Mouse (Mus musculus): Measurements from ENCODE around the gene Igfbp4. TPM values are rescaled to one million over a fixed set of nuclear protein-coding genes. Genes with fewer than 3 reads are reported as not detected.

The Igfbp4 gene
- total RNA-seq, 1 experiment: 38.8 TPM

GRCm38 (mm10) chr11:99081566-99081965 is 40.5 kb downstream of the Igfbp4 start:
- Histone ChIP-seq H3K4me1 (ENCODE audit: control insufficient read depth in 2 of 2, insufficient read depth in 2 of 2, low read length in 2 of 2, poor library complexity in 1 of 2) (no peaks in the 10 kb centered on the region; a peak in 1 of 4 replicates), H3K9me3 (ENCODE audit: control insufficient read depth, insufficient read depth, low read depth, low read length) (no peaks in the 10 kb centered on the region), H3K9ac (ENCODE audit: insufficient read depth, low read depth, low read length, poor library complexity, severe bottlenecking) (no peak overlapping the region), H3K36me3 (ENCODE audit: control insufficient read depth, insufficient read depth, low read length, poor library complexity, severe bottlenecking) (no peaks in the 10 kb centered on the region), H3K4me3 (ENCODE audit: insufficient read depth in 1 of 2, low read depth in 1 of 2, low read length in 2 of 2, poor library complexity in 1 of 2, severe bottlenecking in 1 of 2) (no peak overlapping the region), H3K27ac (ENCODE audit: insufficient read depth, low read depth, low read length, poor library complexity, severe bottlenecking) (no peak overlapping the region)
- DNase-seq (ENCODE audit: low read depth, low spot score): no peak
- in situ Hi-C loops (cut with MboI; ENCODE audit: low sequenced_read_pairs in 2 of 2, unreplicated experiment in 2 of 2): no loop called here
- no peak for TF ChIP-seq ZC3H11A (IDR thresholded peaks at IDR 0.05; ENCODE audit: borderline replicate concordance, low read depth, low read length)
- no peak for TF ChIP-seq CHD2 (IDR thresholded peaks at IDR 0.05; ENCODE audit: low read depth, low read length)
- no peak for TF ChIP-seq ZNF384 (IDR thresholded peaks at IDR 0.05; ENCODE audit: low read depth, low read length)
- TF ChIP-seq MAFK (IDR thresholded peaks at IDR 0.05; ENCODE audit: insufficient read depth, low read depth, low read length): no peak
- no peak for TF ChIP-seq HCFC1 (IDR thresholded peaks at IDR 0.05; ENCODE audit: borderline replicate concordance, insufficient read depth, low read length)

- in situ Hi-C loops (cut with MboI; ENCODE audit: low sequenced_read_pairs in 2 of 2, unreplicated experiment in 2 of 2): no loop called here
- no peaks in the 10 kb centered on the region for H3K9me3 ChIP-seq (ENCODE audit: control insufficient read depth, insufficient read depth, low read depth, low read length)
- H3K9ac ChIP-seq (ENCODE audit: insufficient read depth, low read depth, low read length, poor library complexity, severe bottlenecking): no peak overlapping the region
- TF ChIP-seq ZNF384 (IDR thresholded peaks at IDR 0.05; ENCODE audit: low read depth, low read length) (no peak), HCFC1 (IDR thresholded peaks at IDR 0.05; ENCODE audit: borderline replicate concordance, insufficient read depth, low read length) (no peak), ZC3H11A (IDR thresholded peaks at IDR 0.05; ENCODE audit: borderline replicate concordance, low read depth, low read length) (no peak), CHD2 (IDR thresholded peaks at IDR 0.05; ENCODE audit: low read depth, low read length) (no peak), MAFK (IDR thresholded peaks at IDR 0.05; ENCODE audit: insufficient read depth, low read depth, low read length) (no peak)
- no peak overlapping the region for H3K4me3 ChIP-seq (ENCODE audit: insufficient read depth in 1 of 2, low read depth in 1 of 2, low read length in 2 of 2, poor library complexity in 1 of 2, severe bottlenecking in 1 of 2)
- no peak overlapping the region for H3K27ac ChIP-seq (ENCODE audit: insufficient read depth, low read depth, low read length, poor library complexity, severe bottlenecking)
- DNase-seq (ENCODE audit: low read depth, low spot score): no peak
- H3K36me3 ChIP-seq (ENCODE audit: control insufficient read depth, insufficient read depth, low read length, poor library complexity, severe bottlenecking): no peaks in the 10 kb centered on the region
- H3K4me1 ChIP-seq (ENCODE audit: control insufficient read depth in 2 of 2, insufficient read depth in 2 of 2, low read length in 2 of 2, poor library complexity in 1 of 2): no peaks in the 10 kb centered on the region; a peak in 1 of 4 replicates
Observed at GRCm38 (mm10) chr11:99082098-99082497, 41.1 kb downstream of the Igfbp4 start.

GRCm38 (mm10) chr11:99083516-99083915 is 42.5 kb downstream of the Igfbp4 start:
- Histone ChIP-seq H3K4me1 (ENCODE audit: control insufficient read depth in 2 of 2, insufficient read depth in 2 of 2, low read length in 2 of 2, poor library complexity in 1 of 2) (no peaks in the 10 kb centered on the region; a peak in 1 of 4 replicates), H3K36me3 (ENCODE audit: control insufficient read depth, insufficient read depth, low read length, poor library complexity, severe bottlenecking) (no peaks in the 10 kb centered on the region), H3K9ac (ENCODE audit: insufficient read depth, low read depth, low read length, poor library complexity, severe bottlenecking) (no peak overlapping the region), H3K9me3 (ENCODE audit: control insufficient read depth, insufficient read depth, low read depth, low read length) (no peaks in the 10 kb centered on the region), H3K27ac (ENCODE audit: insufficient read depth, low read depth, low read length, poor library complexity, severe bottlenecking) (no peak overlapping the region), H3K4me3 (ENCODE audit: insufficient read depth in 1 of 2, low read depth in 1 of 2, low read length in 2 of 2, poor library complexity in 1 of 2, severe bottlenecking in 1 of 2) (no peak overlapping the region)
- in situ Hi-C loops (cut with MboI; ENCODE audit: low sequenced_read_pairs in 2 of 2, unreplicated experiment in 2 of 2): no loop called here
- TF ChIP-seq ZNF384 (IDR thresholded peaks at IDR 0.05; ENCODE audit: low read depth, low read length) (no peak), CHD2 (IDR thresholded peaks at IDR 0.05; ENCODE audit: low read depth, low read length) (no peak), MAFK (IDR thresholded peaks at IDR 0.05; ENCODE audit: insufficient read depth, low read depth, low read length) (no peak), ZC3H11A (IDR thresholded peaks at IDR 0.05; ENCODE audit: borderline replicate concordance, low read depth, low read length) (no peak), HCFC1 (IDR thresholded peaks at IDR 0.05; ENCODE audit: borderline replicate concordance, insufficient read depth, low read length) (no peak)
- DNase-seq (ENCODE audit: low read depth, low spot score): no peak

GRCm38 (mm10) chr11:99084366-99084765 is 43.3 kb downstream of the Igfbp4 start:
- H3K4me1 ChIP-seq (ENCODE audit: control insufficient read depth in 2 of 2, insufficient read depth in 2 of 2, low read length in 2 of 2, poor library complexity in 1 of 2): no peaks in the 10 kb centered on the region; a peak in 1 of 4 replicates
- H3K36me3 ChIP-seq (ENCODE audit: control insufficient read depth, insufficient read depth, low read length, poor library complexity, severe bottlenecking): no peaks in the 10 kb centered on the region
- no peak for DNase-seq (ENCODE audit: low read depth, low spot score)
- no peak overlapping the region for H3K27ac ChIP-seq (ENCODE audit: insufficient read depth, low read depth, low read length, poor library complexity, severe bottlenecking)
- no peak overlapping the region for H3K4me3 ChIP-seq (ENCODE audit: insufficient read depth in 1 of 2, low read depth in 1 of 2, low read length in 2 of 2, poor library complexity in 1 of 2, severe bottlenecking in 1 of 2)
- H3K9me3 ChIP-seq (ENCODE audit: control insufficient read depth, insufficient read depth, low read depth, low read length): no peaks in the 10 kb centered on the region
- no peak for TF ChIP-seq ZNF384 (IDR thresholded peaks at IDR 0.05; ENCODE audit: low read depth, low read length)
- TF ChIP-seq CHD2 (IDR thresholded peaks at IDR 0.05; ENCODE audit: low read depth, low read length): no peak
- no peak for TF ChIP-seq MAFK (IDR thresholded peaks at IDR 0.05; ENCODE audit: insufficient read depth, low read depth, low read length)
- no peak for TF ChIP-seq ZC3H11A (IDR thresholded peaks at IDR 0.05; ENCODE audit: borderline replicate concordance, low read depth, low read length)
- no peak for TF ChIP-seq HCFC1 (IDR thresholded peaks at IDR 0.05; ENCODE audit: borderline replicate concordance, insufficient read depth, low read length)
- in situ Hi-C loops (cut with MboI; ENCODE audit: low sequenced_read_pairs in 2 of 2, unreplicated experiment in 2 of 2): no loop called here
- H3K9ac ChIP-seq (ENCODE audit: insufficient read depth, low read depth, low read length, poor library complexity, severe bottlenecking): no peak overlapping the region

GRCm38 (mm10) chr11:99088486-99088885 is 47.4 kb downstream of the Igfbp4 start:
- TF ChIP-seq CHD2 (IDR thresholded peaks at IDR 0.05; ENCODE audit: low read depth, low read length) (no peak), HCFC1 (IDR thresholded peaks at IDR 0.05; ENCODE audit: borderline replicate concordance, insufficient read depth, low read length) (no peak), ZC3H11A (IDR thresholded peaks at IDR 0.05; ENCODE audit: borderline replicate concordance, low read depth, low read length) (no peak), MAFK (IDR thresholded peaks at IDR 0.05; ENCODE audit: insufficient read depth, low read depth, low read length) (no peak), ZNF384 (IDR thresholded peaks at IDR 0.05; ENCODE audit: low read depth, low read length) (no peak)
- no peaks in the 10 kb centered on the region for H3K36me3 ChIP-seq (ENCODE audit: control insufficient read depth, insufficient read depth, low read length, poor library complexity, severe bottlenecking)
- no peak overlapping the region for H3K9ac ChIP-seq (ENCODE audit: insufficient read depth, low read depth, low read length, poor library complexity, severe bottlenecking)
- H3K4me1 ChIP-seq (ENCODE audit: control insufficient read depth in 2 of 2, insufficient read depth in 2 of 2, low read length in 2 of 2, poor library complexity in 1 of 2): no peaks in the 10 kb centered on the region; a peak in 1 of 4 replicates
- DNase-seq (ENCODE audit: low read depth, low spot score): no peak
- no peak overlapping the region for H3K4me3 ChIP-seq (ENCODE audit: insufficient read depth in 1 of 2, low read depth in 1 of 2, low read length in 2 of 2, poor library complexity in 1 of 2, severe bottlenecking in 1 of 2)
- in situ Hi-C loops (cut with MboI; ENCODE audit: low sequenced_read_pairs in 2 of 2, unreplicated experiment in 2 of 2): no loop called here
- no peaks in the 10 kb centered on the region for H3K9me3 ChIP-seq (ENCODE audit: control insufficient read depth, insufficient read depth, low read depth, low read length)
- no peak overlapping the region for H3K27ac ChIP-seq (ENCODE audit: insufficient read depth, low read depth, low read length, poor library complexity, severe bottlenecking)
